Mouse (Mus musculus): Measurements from ENCODE around the gene Slc25a11.

The Slc25a11 gene

GRCm38 (mm10) chr11:70594253-70594989 lies 52.9 kb downstream of the Slc25a11 start:
- TF ChIP-seq GATA4 (IDR thresholded peaks at IDR 0.05; ENCODE audit: insufficient replicate concordance, low read length) = peak; percentile 9; the same call in 1 of the 2 replicates
